Mouse (Mus musculus) G1E (cell line): ENCODE measurements around the gene Zkscan6.

Source experiments
- CTCF ChIP-seq: IDR thresholded peaks from 2 replicates; pipeline ENCODE4 v1.5.1; 2012; ENCODE audit warnings: low read depth, low read length, inconsistent platforms, mixed read lengths
- GATA1 ChIP-seq: IDR thresholded peaks from 2 replicates; pipeline ENCODE4 v1.6.1; 2012; ENCODE audit warnings: borderline replicate concordance, low read length, inconsistent platforms, mixed read lengths

DNA sequence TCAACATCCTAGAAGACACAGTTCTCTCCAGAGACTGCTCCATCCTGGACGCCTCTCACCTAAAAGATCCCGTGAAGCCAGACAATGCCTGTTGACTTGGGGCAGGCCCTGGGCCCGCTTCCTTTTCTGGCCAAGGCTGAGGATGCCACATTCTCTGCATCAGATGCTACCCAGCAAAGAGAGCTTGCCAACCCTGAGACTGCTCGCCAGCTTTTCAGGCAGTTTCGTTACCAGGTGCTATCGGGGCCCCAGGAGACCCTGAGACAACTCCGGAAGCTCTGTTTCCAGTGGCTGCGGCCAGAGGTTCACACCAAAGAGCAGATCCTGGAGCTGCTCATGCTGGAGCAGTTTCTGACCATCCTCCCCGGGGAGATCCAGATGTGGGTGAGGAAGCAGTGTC, 7.4 kb downstream of the Zkscan6 start:
- no peak for TF ChIP-seq GATA1
- TF ChIP-seq CTCF: no peak
